ENCODE assay signal across 16 mouse cellular contexts in genomic region chr1:166342539-166342938, GRCm38 (mm10). TPM values are rescaled to one million over a fixed set of nuclear protein-coding genes. Genes with fewer than 3 reads are reported as not detected.
DNase-seq lines count a peak whose midpoint lies in the region; ATAC-seq lines count a peak whose summit lies in the region.
"Had no signal": no experiment of that assay in that cellular context is flagged by ENCODE, and none has a peak within 500 bp of the region (broad histone marks: within the 10 kb centered on the region; RNA-seq: fewer than 3 reads in every experiment).

No protein-coding gene starts in this region.

- ATAC-seq in hematopoietic stem cell, adult 5-6 weeks (replicated peaks in 1 of 2; ENCODE audit: insufficient read depth in 1 of 2, low FRiP score in 2 of 2, low TSS enrichment in 1 of 2, low read depth in 1 of 2, poor library complexity in 2 of 2, severe bottlenecking in 2 of 2): peak; percentile 4 to 8; a peak in 1 of 4 replicates
- ATAC-seq in megakaryocyte progenitor cell, adult 5-6 weeks (replicated peaks; ENCODE audit: poor library complexity): peak; percentile 49
- peak; percentile 59 for ATAC-seq in neutrophil, adult 5-6 weeks (ENCODE audit: extremely low read depth, insufficient number of reproducible peaks, low FRiP score, poor library complexity, severe bottlenecking)
- no peak for ATAC-seq in erythroid progenitor cell, adult 5-6 weeks (replicated peaks; ENCODE audit: low FRiP score, poor library complexity, severe bottlenecking)
- ATAC-seq: forebrain, embryonic 14.5 days; forebrain, embryonic 16.5 days had no signal

- DNase-seq in 416B (ENCODE audit: low read depth): peak; percentile 52
- no peak for DNase-seq in lung, postnatal 36 days
- no peak for DNase-seq in frontal cortex, postnatal 10 days (ENCODE audit: low spot score in 2 of 2)
- DNase-seq: adrenal gland, adult 8-10 months; adrenal gland, postnatal 14 days; adrenal gland, postnatal 36 days; cerebellum, adult 11-12 months; cerebellum, adult 2 months; cerebellum, adult 9-11 months; cerebellum, postnatal 14 days had no signal

RNA-seq across cellular contexts. Expression of gene Tada1, which starts 36.4 kb away (rescaled TPM):
- 39.3 and 43.5 TPM in 2 replicates for total RNA-seq in hematopoietic stem cell, adult 5-6 weeks (2017)
- total RNA-seq in megakaryocyte progenitor cell, adult 5-6 weeks (2015): 49.2 and 56.1 TPM in 2 replicates
- total RNA-seq in megakaryocyte progenitor cell, adult 5-6 weeks (2017): 36.1 and 44.9 TPM in 2 replicates
- 21.1 and 26.4 TPM in 2 replicates for total RNA-seq in neutrophil, adult 5-6 weeks (2017)
- 17.6 and 29.2 TPM in 2 replicates for total RNA-seq in erythroid progenitor cell, adult 5-6 weeks (2015; ENCODE audit: low replicate concordance)
- 6.4 and 19.9 TPM in 2 replicates for total RNA-seq in erythroid progenitor cell, adult 5-6 weeks (2017; ENCODE audit: low replicate concordance)
